Mouse (Mus musculus) adrenal gland, postnatal 36 days (tissue): ENCODE measurements around the gene Lck. TPM values are rescaled to one million over a fixed set of nuclear protein-coding genes. Genes with fewer than 3 reads are reported as not detected.

ENCODE experiments used
- DNase-seq, 2 experiments: peaks; one replicate each; pipeline ENCODE4 v3.0.0; 2021; ENCODE audit warnings: mixed read lengths in 1 of 2
- total RNA-seq, 2 experiments: library from RNA; stranded (reverse); gene quantifications; 2 replicates each; pipeline ENCODE4 v1.2.3; 2021

Gene Lck
- total RNA-seq, 2 experiments from 2014 or later, result 2.7 to 5.2 TPM

DNA sequence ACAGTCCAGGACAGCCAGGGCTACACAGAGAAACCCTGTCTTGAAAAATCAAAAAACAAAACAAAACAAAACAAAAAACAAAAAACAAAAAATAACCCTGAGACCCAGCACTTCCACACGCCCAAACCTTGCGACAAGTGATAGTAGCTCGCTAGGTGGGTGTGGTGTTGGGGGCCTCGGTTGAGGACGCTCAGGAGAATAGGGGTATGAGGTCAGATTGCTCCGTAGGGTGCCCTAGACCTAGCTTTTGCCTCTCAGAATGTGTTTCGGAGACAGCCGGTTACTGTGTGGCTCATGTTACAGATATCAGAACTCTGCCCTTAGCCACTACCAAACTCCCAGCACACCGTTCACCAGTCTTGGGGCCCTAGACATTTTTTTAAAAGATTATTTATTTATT is 12.3 kb upstream of the Lck start:
- no peak for DNase-seq

DNA sequence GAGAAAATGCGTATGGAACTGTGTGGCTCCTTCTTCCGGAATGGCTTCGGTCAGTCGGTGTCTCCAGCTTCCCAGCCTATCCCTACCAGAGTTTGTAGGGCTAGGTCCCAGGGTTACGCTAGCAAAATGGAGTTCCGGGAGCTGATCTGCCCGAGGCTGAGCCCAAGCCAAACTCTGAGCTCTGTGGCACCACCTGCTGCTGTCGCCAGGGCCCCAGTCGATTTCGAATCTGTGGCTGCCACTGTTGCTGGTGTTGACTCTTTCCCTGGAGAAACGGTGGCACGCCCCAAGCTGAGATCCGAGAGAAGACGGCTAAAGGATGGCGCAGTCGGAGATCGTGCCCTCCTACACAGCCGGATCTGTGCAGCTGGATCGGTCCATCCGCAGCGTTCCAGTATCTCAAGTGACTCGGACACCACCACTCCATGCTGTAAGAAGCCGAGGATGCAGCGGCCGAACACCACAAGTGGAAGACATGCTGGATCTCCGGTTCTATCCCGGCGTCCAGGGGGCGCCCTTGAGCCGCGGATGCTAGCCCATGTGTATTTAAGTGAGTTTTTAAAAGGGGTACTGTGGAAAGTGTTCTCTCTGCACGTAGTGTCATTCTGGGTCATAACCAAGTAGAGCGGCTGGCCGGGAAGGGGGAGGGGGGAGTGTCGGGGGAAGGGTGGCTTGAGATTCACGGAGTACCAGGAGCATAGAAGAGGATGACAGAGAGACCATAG is 11.6 kb upstream of the Lck start:
- DNase-seq, result peak; percentile 91 to 94

DNA sequence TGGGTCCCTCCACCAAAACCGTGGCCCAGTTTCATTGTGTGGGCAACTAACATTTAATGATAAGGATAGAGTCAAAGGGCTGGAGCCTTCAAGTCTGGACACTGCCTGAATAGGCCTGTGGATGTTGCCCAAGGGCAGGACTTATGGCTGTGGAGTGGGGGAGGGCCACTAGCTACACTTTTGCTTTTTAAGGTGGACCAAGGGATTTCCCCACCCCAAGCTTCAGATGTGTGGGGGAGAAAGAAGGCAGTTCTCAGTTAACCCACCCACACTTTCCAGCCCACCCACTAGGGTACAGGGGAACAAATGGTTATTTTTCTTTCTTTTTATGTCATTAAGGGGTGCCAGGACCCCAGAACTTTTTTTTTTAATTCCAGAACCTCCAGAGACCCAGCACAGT is 10.9 kb upstream of the Lck start:
- no peak for DNase-seq

DNA sequence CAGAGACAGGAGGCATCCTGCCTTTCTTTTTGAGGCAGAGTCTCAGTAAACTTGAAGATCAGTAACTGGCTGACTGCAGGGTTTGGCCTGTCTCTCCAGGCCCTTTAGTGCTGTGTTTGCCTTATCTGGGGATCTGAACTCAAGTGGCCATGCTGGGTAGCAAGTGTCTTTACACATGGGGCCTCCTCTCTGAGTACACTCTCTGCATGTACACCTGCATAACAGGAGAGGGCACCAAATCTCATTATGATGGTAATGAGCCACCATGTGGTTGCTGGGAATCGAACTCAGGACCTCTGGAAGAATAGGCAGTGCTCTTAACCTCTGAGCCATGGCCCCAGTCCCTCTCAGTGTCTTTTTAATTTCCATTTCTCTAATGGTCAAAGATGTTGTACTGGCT is 8.8 kb upstream of the Lck start:
- no peak for DNase-seq

DNA sequence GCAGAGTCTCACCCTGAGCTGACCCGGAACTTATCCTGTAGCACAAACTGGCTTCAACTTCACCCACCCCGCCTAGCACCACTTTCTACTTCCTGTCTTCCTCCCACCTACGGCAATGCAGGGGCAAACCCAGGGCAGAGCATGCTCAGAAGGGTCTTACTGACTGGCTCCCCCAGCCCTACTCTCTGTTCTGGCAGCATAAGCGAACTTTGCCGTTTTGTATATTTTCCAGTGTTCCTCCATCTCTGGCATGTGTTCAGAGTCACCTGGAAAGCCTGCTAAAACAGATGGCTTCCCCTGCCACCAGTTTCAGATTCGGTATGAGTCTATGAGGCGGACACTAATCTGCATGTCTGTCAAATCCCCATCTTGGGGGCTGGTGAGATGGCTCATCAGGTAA is 6.9 kb upstream of the Lck start:
- no peak for DNase-seq

DNA sequence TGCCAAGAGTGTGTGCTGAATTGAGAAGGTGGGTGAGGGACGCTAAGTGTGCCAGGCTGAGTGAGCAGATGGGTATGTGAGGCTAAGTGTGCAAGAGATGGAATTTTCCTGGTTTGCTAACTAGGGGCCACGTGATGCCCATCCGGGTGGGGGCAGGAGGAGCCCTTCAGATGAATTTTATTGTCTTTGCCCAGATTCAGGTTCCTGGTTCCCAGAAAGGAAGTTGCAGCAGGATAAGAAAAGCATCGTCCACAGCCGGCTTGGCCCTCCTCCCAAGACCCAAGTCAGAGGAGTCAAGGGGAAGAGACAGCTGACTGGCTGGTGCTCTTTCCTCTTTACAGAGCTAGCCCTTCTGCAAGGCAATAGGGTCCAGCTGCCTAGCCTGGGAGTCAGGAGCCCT is 5.0 kb upstream of the Lck start, which contains the start of gene Fam167b:
Gene Fam167b, minus strand, starts transcription at position 84 of the 400 bp plus-strand sequence.
- DNase-seq, result peak; percentile 60 to 62

DNA sequence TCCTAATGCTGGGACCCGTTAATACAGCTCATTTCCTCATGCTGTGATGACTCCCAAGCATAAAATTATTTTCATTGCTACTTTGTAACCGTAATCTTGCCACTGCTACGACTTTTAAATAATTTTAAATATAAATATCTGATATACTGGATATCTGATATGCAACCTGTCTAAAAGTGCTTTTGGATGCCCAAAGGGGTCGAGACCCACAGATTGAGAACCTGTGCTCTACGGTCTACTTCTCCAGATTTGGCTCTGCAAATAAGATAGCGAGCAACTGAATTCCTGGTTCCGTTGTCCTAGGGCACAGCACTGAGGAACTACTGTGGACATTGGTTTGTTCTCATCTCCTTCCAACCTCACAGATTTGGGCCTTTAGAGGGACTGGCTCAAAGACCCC is 4.2 kb upstream of the Lck start:
- DNase-seq, result no peak

DNA sequence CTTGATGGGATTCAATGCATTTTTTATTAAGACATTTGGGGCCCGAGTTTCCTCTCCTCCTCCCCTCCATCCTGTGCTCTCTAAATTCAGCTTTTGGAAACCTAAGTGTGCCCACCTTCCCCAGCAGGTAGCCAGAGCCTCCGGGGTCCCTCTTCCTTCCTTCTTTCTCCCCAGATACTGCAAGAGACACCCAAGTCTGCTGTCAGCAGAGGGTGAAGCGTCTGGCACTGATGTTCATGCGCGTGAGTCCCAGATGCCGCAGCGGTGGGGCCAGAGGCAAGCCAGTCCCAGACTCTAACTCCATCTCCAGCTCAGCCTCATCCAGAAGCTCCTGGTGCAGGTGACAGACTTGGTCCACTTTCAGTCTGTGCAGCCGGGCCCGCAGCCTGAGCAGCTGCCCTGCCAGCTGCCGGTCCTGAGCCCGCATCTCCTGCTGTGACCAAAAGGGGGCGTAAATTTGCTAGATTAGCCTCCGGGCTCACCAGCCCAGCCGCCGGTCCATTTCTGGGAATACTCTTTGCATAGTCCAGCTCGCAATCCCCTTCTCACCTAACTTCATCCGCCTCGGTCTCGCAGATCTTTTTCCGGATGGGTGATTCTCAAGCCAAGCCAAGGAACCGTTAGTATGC is 3.5 kb upstream of the Lck start:
- peak; percentile 87 to 88 for DNase-seq

DNA sequence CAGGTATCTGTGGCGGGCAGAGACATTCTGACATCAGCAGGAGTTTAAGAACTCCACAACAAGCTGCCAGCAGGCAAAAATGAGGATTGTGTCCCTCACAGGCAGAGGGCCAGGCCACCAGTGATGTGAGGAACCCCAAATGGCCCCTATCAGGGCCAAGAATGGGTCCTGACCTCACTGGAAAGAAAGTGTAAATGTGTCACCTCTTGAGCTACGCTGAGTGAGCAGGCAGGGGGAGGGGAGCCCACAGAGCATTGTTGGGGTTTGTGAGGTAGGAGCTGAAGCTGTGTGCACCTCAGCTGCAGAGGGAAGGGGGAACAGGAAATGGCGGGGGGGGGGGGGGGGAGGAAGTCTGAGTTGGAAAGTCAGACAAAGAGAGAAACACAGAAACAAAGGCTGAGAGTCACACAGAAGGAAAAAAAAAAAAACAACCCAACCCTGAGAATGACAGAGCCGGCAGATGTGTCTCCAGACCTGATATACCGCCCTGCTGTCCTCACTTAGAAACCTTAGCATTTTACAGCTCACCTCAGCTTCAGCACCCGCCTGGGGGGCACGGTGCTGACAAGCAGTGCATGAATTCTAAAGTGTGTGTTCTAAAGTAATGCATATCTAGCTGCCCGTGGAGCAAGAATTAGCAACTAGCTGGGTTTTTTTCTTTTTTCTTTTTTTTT is 1.9 kb upstream of the Lck start:
- DNase-seq, result peak; percentile 22 to 39

DNA sequence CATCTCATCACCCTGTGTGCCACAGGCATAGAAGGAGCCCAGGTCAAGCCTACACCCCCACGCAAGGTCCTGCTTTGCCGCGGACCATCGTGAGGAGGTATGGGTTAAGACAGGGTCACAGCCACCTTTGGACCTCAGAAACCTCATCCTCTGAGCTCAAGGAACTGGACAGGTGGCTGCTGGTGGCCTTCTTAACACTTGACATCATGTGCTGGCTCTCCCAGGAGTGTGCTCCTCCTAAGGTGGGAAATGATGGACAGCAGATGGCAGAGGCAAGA is 409 bp downstream of the Lck start:
- DNase-seq, result no peak

DNA sequence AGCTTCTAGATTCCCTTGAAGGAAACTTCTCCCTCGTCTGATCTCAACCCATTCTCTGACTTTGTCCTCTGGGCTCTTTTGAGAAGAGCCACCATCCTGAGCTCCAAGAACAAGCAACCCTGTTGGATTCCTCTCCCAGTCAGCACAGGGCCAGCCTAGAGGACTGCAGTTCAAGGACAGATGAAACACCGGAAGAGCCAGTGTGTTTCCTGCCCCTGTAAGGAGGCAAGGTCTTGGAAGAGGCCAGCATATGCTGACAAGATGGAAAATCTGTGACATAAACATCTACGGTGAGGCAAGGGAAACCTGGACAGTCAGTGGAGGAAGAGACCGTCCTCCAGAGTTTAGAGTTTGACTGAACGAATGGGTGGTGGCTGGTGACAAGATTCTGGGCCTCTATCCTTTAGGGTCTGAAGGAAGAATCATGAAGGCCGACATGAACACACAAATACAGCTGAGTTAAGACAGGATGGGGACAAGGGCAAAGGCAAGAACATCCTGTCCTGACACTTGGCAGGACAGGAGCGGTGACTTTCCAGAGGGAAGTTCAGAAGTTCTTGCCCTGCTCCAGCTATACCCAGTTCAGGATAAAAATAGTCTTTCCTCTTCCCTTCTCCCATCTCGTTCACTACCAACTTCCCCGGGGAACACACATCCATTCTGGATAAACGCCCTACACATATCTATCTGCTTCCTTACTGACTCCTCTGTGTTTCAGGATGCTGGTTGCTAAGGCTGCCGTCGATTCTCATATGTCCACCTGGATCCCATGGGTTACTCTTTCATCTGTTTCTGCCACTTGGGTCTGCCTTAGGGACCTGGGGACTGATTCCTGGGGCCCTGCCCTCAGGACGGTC is 977 bp downstream of the Lck start:
- DNase-seq, result peak in 1 of 2 experiments; percentile 22

DNA sequence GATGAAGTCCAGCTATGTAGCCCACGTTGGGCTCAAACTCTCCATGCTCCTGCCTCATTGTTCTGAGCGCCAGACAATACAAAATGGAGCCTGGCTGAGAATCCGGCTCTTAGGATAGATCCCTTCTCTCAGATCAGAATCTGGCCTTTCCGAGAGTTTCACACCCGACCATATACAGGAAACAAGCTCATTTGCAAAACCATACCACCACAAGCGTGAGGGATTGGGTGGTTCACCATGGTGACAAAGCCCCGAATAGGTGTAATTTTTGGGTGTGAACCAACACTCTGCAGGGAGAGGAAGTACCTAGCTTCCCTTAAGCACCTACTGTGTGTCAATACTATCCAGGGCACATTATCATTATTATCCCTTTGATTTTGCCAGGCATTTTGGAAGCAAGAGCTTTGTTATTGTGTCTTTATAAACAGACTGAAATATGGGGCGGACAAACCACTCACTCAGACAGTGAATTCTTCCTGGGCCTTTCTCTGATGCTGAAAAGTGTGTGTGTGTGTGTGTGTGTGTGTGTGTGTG is 1.8 kb downstream of the Lck start:
- no peak for DNase-seq

DNA sequence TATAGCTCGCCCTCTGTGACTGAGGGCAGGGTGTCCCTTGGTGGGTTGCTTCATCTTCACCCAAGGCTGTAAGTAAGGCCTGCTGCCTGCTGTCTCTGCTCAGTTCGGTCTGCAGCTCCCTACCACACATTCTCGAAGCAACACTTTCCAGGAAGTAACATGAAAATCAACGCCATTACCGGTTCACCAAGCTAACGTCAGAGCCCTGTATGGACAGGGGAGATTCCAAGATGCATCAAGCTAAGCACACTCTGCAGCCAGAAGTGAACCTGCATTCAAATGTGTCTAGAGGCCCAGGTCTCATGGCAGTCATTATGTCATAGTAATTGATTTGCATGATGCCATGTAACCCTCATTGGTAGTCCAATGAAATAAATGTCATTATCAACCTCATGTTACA is 3.4 kb downstream of the Lck start:
- no peak for DNase-seq

DNA sequence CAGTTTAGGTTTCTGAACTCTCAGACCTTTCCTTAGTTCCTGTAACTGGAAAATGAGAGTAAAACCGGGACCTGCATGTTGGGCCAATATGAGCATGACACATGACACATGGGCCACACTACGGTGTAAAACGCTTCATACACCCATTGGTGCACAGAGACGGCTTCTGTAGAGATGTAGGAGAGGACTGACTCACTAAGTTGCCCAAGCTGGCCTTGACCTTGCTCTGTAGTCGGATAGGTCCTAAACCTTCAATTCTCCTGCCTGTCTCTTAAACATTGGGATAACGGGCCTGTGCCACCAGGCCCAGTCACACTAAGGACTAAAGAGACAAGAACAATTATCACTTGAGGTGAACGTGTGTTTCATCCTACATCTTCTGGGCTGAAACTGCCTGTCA is 5.1 kb downstream of the Lck start:
- DNase-seq, result peak in 1 of 2 experiments; percentile 57

DNA sequence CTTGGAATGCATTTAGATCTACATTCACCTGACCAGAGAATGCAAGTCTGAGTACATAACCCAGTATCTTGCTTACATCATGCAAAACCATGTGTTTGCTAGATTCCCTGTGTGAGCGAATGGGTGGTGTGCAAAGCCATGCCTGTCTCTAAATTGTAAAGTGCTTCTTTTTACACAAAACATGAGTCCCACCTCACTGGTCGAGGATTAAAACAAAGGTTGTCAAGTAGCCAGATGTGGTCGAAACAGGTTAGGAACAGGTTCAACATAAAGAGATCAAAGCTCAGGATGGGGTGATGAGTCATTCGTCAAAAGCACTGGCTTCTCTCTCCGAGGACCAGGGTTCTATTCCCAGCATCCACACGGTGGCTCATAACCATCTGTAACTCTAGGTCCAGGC is 8.3 kb downstream of the Lck start:
- no peak for DNase-seq

DNA sequence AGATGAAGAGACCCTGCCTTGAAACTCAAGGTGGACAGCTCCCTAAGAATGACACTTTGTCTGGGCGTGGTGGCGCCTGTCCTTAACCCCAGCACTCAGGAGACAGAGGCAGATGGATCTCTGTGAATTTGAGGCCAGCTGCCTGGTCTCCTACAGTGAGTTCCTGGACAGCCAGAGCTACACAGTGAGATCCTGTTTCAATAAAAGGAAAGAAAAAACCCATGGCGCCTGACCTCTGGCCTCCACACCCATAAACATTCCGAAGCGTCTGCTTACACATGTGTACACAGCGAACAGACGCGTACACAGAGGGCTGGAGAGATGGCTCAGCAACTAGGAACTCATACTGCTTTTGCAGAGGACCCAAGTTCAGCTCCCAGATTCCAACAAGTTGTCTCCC is 9.7 kb downstream of the Lck start:
- DNase-seq, result no peak

DNA sequence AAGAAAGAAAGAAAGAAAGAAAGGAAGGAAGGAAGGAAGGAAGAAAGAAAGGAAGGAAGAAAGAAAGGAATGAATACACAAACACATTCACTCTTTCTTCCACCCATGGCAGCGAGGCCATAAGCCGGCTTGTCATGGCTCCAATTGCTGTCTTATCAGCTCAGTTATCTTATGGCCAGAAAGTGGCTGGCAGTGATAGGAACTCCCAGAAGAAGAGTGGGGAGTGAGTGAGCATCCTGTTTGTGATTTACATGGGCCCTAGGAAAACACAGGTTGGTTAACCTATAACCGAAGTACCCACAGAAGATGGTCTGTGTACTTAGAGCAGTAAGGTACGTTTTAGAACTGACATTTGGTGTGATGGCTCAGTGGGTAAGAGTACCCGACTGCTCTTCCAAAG is 12.3 kb downstream of the Lck start:
- DNase-seq, result no peak

DNA sequence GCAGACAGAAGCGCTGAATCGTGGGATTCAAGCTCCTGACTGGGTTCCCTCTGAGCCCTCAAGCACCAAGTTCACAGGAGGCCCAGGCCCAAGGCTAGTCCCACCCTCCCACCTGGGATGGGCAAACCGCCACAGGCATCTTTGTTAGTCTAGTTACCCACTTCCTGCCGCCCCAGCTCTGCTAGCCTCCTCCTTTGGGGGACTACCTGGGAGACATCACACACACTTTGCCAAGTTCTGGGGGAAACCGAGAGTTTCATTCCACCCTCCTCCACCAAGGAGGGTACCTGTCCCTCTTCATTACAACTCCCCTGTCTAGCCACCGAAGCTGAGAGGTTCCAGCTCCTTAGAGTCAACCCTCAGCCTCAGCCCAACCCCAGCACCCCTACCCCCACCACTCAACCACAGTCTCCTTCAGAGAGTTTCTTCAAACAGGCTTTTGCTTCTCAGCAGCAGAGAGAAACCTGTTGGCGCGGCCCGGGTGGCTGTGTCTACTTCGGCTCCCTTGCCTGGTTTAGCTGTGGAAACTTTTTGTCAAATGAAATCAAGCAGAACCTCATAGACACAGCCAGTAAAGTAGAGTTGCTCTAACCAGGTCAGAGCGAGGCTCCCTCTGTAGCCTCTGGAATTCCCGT is 15.0 kb downstream of the Lck start:
- no peak for DNase-seq

DNA sequence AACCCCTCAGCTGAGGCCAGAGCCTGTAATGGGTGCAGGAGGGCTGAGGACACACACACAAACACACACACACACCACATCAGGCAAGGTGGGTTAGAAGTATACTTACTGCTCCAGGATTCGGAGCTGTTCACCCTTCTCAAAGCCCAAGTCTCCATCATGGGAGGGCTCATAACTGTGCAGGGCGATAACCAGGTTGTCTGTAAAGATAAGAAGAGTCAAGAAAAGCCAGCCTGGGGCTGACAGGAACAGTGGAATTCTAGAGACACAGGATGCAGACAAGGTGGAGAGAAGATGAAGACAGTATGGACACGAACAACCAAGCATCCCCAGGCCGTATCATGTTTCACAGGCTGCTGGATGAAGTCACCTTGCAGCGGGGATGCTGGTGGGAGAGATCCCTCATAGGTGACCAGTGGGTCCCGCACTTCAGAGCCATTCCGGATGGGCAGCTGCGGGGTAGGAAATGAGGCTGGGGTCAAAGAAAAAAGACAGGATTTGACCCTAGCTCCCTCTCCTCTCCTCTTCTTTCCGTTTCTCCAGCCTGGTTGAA is 16.1 kb downstream of the Lck start:
- no peak for DNase-seq

DNA sequence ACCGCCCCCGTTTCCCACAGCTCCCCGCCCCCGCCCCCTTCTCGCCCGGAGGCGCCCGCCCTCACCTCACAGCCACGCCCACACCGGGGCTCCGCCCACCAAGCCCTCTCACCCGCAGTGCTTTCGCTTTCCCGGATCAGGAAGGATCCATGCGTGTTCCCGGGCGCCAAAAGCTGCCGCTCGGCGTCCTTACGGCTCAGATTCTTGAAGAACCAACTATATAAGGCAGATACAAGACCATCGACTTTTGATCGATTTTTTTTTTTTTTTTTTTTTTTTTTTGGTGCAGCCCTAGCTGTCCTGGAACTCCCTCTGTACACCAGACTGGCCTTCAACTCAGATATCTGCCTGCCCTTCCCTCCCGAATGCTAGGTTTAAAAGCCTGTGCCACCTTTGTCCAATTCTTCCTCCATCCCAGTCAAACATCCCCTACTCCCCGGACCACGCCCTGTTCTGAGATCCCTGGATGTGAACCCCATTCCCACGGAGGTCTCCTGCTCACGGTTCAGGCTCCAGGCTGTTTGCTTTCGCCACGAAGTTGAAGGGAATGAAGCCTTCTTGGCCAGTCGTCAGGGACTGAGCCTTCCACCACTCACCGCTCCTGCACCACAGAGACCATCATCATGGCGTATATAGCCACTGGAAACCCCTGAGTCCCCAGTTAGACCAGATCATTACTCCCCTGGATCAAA is 16.8 kb downstream of the Lck start:
- peak; percentile 95 to 98 for DNase-seq
